Mouse (Mus musculus) ES-E14 (cell line): Measurements from ENCODE around the gene Kif1b. TPM values are rescaled to one million over a fixed set of nuclear protein-coding genes. Genes with fewer than 3 reads are reported as not detected.
A peak's percentile ranks its signal among the peaks of the same experiment; 100 is the strongest.

ENCODE experiments used
- DNase-seq: peaks from one replicate; pipeline ENCODE4 v3.0.0-alpha.2; 2013; ENCODE audit warnings: low read depth, low spot score
- H3K27ac ChIP-seq: 2 replicates; pipeline ENCODE4 v1.5.1; 2012; ENCODE audit warnings: low read depth, mild to moderate bottlenecking, low read length, moderate library complexity, mixed read lengths; ENCODE audit not compliant: poor library complexity, insufficient read depth, severe bottlenecking
- H3K36me3 ChIP-seq: 2 replicates; pipeline ENCODE4 v1.6.1; 2012; ENCODE audit warnings: mild to moderate bottlenecking, low read length, moderate library complexity, mixed read lengths; ENCODE audit not compliant: control insufficient read depth, poor library complexity, insufficient read depth, severe bottlenecking
- H3K4me1 ChIP-seq, 2 experiments: fragments of 150-350 bp in 1 of 2; sonication (generic) in 1 of 2; 2 replicates each; pipeline ENCODE4 v1.6.1; 2012; ENCODE audit warnings: low read length in 2 of 2, mild to moderate bottlenecking in 1 of 2, mixed read lengths in 1 of 2; ENCODE audit not compliant: control insufficient read depth in 2 of 2, insufficient read depth in 2 of 2, poor library complexity in 1 of 2
- H3K4me3 ChIP-seq, 2 experiments: fragments of 150-350 bp in 1 of 2; sonication (generic) in 1 of 2; 2 replicates each; pipeline ENCODE4 v1.5.1; 2012; ENCODE audit warnings: low read length in 2 of 2, low read depth in 1 of 2, mild to moderate bottlenecking in 1 of 2, mixed read lengths in 1 of 2; ENCODE audit not compliant: insufficient read depth in 1 of 2, poor library complexity in 1 of 2, severe bottlenecking in 1 of 2
- H3K9ac ChIP-seq: 2 replicates; pipeline ENCODE4 v1.6.1; 2012; ENCODE audit warnings: low read depth, mild to moderate bottlenecking, low read length, mixed read lengths; ENCODE audit not compliant: poor library complexity, insufficient read depth, severe bottlenecking
- H3K9me3 ChIP-seq: fragments of 150-350 bp; sonication (generic); 2 replicates; pipeline ENCODE4 v1.6.1; 2012; ENCODE audit warnings: low read depth, mild to moderate bottlenecking, low read length; ENCODE audit not compliant: control insufficient read depth, insufficient read depth
- CHD2 ChIP-seq: IDR thresholded peaks from 2 replicates; pipeline ENCODE4 v1.6.1; 2014; ENCODE audit warnings: mild to moderate bottlenecking, low read depth, low read length, inconsistent platforms
- HCFC1 ChIP-seq: IDR thresholded peaks from 2 replicates; pipeline ENCODE4 v1.6.1; 2012; ENCODE audit warnings: low read length, inconsistent platforms, borderline replicate concordance; ENCODE audit not compliant: insufficient read depth
- MAFK ChIP-seq: IDR thresholded peaks from 2 replicates; pipeline ENCODE4 v1.6.1; 2014; ENCODE audit warnings: mild to moderate bottlenecking, low read depth, low read length, inconsistent platforms; ENCODE audit not compliant: insufficient read depth
- ZC3H11A ChIP-seq: IDR thresholded peaks from 2 replicates; pipeline ENCODE4 v1.6.1; 2012; ENCODE audit warnings: low read depth, mild to moderate bottlenecking, inconsistent platforms, low read length, borderline replicate concordance
- ZNF384 ChIP-seq: IDR thresholded peaks from 2 replicates; pipeline ENCODE4 v1.6.1; 2012; ENCODE audit warnings: low read depth, low read length, inconsistent platforms
- in situ Hi-C, 2 experiments: fragments of 600-800 bp; cut with MboI; formaldehyde crosslinking; loops; one replicate each; pipeline ENCODE4 v1.15.1; 2025; ENCODE audit warnings: low sequenced_read_pairs in 2 of 2, inconsistent platforms in 1 of 2; ENCODE audit not compliant: unreplicated experiment in 2 of 2
- total RNA-seq: library from RNA; depleted of rRNA; stranded (reverse); fragments of 300-350 nt; gene quantifications from 2 replicates; pipeline ENCODE4 v1.2.3, GENCODE M21; 2012

The Kif1b gene
- total RNA-seq, 1 experiment = 27.1 TPM

- H3K9me3 ChIP-seq = no peaks in the 10 kb centered on the region
- H3K4me3 ChIP-seq = no peak overlapping the region
- TF ChIP-seq HCFC1 (no peak), CHD2 (no peak), ZC3H11A (no peak), ZNF384 (no peak), MAFK (no peak)
Measured at GRCm38 (mm10) chr4:149147528-149147927, 160.0 kb downstream of the Kif1b start.

GRCm38 (mm10) chr4:149145151-149145550 lies 162.3 kb downstream of the Kif1b start:
- peaks cover 9% of the 10 kb centered on the region for H3K36me3 ChIP-seq
- TF ChIP-seq ZC3H11A (no peak), HCFC1 (no peak), MAFK (no peak), CHD2 (no peak), ZNF384 (no peak)
- H3K9me3 ChIP-seq = no peaks in the 10 kb centered on the region
- no peak overlapping the region for H3K9ac ChIP-seq
- in situ Hi-C loops = no loop called here
- DNase-seq = no peak
- peaks cover 0 to 3% of the 10 kb centered on the region in 2 experiments; a peak in 1 of 4 replicates for H3K4me1 ChIP-seq
- no peak overlapping the region for H3K4me3 ChIP-seq
- H3K27ac ChIP-seq = no peak overlapping the region

More at GRCm38 (mm10) chr4:149147528-149147927, 160.0 kb downstream of the Kif1b start:
- DNase-seq = no peak
- H3K27ac ChIP-seq = no peak overlapping the region
- H3K9ac ChIP-seq = no peak overlapping the region
- H3K4me1 ChIP-seq = peaks cover 0 to 3% of the 10 kb centered on the region in 2 experiments; a peak in 1 of 4 replicates
- H3K36me3 ChIP-seq = peaks cover 29% of the 10 kb centered on the region
- in situ Hi-C loops = no loop called here

GRCm38 (mm10) chr4:149144459-149144858 lies 163.0 kb downstream of the Kif1b start:
- Histone ChIP-seq H3K27ac (no peak overlapping the region), H3K9ac (no peak overlapping the region), H3K4me3 (no peak overlapping the region), H3K4me1 (peaks cover 0 to 3% of the 10 kb centered on the region in 2 experiments; a peak in 1 of 4 replicates), H3K36me3 (peaks cover 3% of the 10 kb centered on the region; the same call in 1 of the 2 replicates), H3K9me3 (no peaks in the 10 kb centered on the region)
- peak; percentile 73 for DNase-seq
- in situ Hi-C loops = no loop called here
- TF ChIP-seq ZC3H11A (peak; percentile 86), ZNF384 (no peak)

GRCm38 (mm10) chr4:149143594-149143993 lies 163.9 kb downstream of the Kif1b start:
- TF ChIP-seq ZC3H11A (no peak), HCFC1 (no peak), ZNF384 (no peak), CHD2 (no peak), MAFK (no peak)
- Histone ChIP-seq H3K27ac (no peak overlapping the region), H3K9me3 (no peaks in the 10 kb centered on the region), H3K4me3 (no peak overlapping the region), H3K36me3 (no peaks in the 10 kb centered on the region), H3K4me1 (peaks cover 0 to 3% of the 10 kb centered on the region in 2 experiments; a peak in 1 of 4 replicates), H3K9ac (no peak overlapping the region)
- no peak for DNase-seq
- in situ Hi-C loops = no loop called here

- no peak for TF ChIP-seq ZNF384
- no peak for TF ChIP-seq ZC3H11A
- no peak for TF ChIP-seq HCFC1
- no peak for TF ChIP-seq CHD2
- TF ChIP-seq MAFK = no peak
- no peaks in the 10 kb centered on the region for H3K9me3 ChIP-seq
- DNase-seq = no peak
- H3K36me3 ChIP-seq = no peaks in the 10 kb centered on the region
- no peak overlapping the region for H3K4me3 ChIP-seq
- H3K27ac ChIP-seq = no peak overlapping the region
- H3K9ac ChIP-seq = no peak overlapping the region
- in situ Hi-C loops = no loop called here
- peaks cover 0 to 3% of the 10 kb centered on the region in 2 experiments; a peak in 1 of 4 replicates for H3K4me1 ChIP-seq
Measured at GRCm38 (mm10) chr4:149138515-149138914, 169.0 kb downstream of the Kif1b start.
